Mouse (Mus musculus): Measurements from ENCODE around the gene 2610528A11Rik. TPM values are rescaled to one million over a fixed set of nuclear protein-coding genes. Genes with fewer than 3 reads are reported as not detected.

2610528A11Rik gene
- not detected for total RNA-seq (2023)

GRCm38 (mm10) chr14:37113922-37114321 lies at the start of gene 2610528A11Rik:
2610528A11Rik (minus strand) TSS chr14:37114022.

GRCm38 (mm10) chr14:37135127-37135593 lies 21.3 kb upstream of the 2610528A11Rik start, which contains the start of gene Ghitm:
Ghitm (minus strand) TSS chr14:37135272.

GRCm38 (mm10) chr14:37097956-37098530 lies 15.8 kb downstream of the 2610528A11Rik start, which contains the start of gene Cdhr1:
Cdhr1 (minus strand) TSS chr14:37098347.

GRCm38 (mm10) chr14:37067629-37068028 lies 46.2 kb downstream of the 2610528A11Rik start, which contains the start of gene Lrit2:
Lrit2 (plus strand) TSS chr14:37067929.

Other genes starting within 250 kb of the 2610528A11Rik start
- gene Ccser2, start 145.2 kb downstream of the 2610528A11Rik start, total RNA-seq (2023): 32.3 TPM
- not detected for gene Rgr, start 65.1 kb downstream of the 2610528A11Rik start, total RNA-seq (2023)
- not detected for gene Lrit1, start 59.2 kb downstream of the 2610528A11Rik start, total RNA-seq (2023)
- gene Lrit2, start 46.1 kb downstream of the 2610528A11Rik start, total RNA-seq (2023): not detected
- gene Cdhr1, start 15.7 kb downstream of the 2610528A11Rik start, total RNA-seq (2023): 0.21 TPM
- 170 TPM for gene Ghitm, start 21.2 kb upstream of the 2610528A11Rik start, total RNA-seq (2023)